Mouse (Mus musculus) kidney, embryonic 15.5 days (tissue): Measurements from ENCODE around the gene Prss29. TPM values are rescaled to one million over a fixed set of nuclear protein-coding genes. Genes with fewer than 3 reads are reported as not detected.

Source experiments
- ATAC-seq: fragments of 200-750 bp; cut with Nextera tagmentation; replicated peaks from 2 replicates; pipeline ENCODE4 v1.8.0; 2017; ENCODE audit warnings: moderate TSS enrichment; ENCODE audit not compliant: low FRiP score
- H3K27ac ChIP-seq: fragments of 300-500 bp; sonication (generic); 2 replicates; pipeline ENCODE4 v1.5.1; 2015; ENCODE audit warnings: mild to moderate bottlenecking, inconsistent platforms
- H3K27me3 ChIP-seq: fragments of 300-500 bp; sonication (generic); 2 replicates; pipeline ENCODE4 v1.6.1; 2015; ENCODE audit warnings: inconsistent platforms
- H3K36me3 ChIP-seq: fragments of 300-500 bp; sonication (generic); 2 replicates; pipeline ENCODE4 v1.6.1; 2015; ENCODE audit warnings: inconsistent platforms
- H3K4me1 ChIP-seq: fragments of 300-500 bp; sonication (generic); 2 replicates; pipeline ENCODE4 v1.6.1; 2015; ENCODE audit warnings: inconsistent platforms
- H3K4me2 ChIP-seq: fragments of 300-500 bp; sonication (generic); 2 replicates; pipeline ENCODE4 v1.6.1; 2015; ENCODE audit warnings: moderate library complexity, mild to moderate bottlenecking, inconsistent platforms
- H3K4me3 ChIP-seq: fragments of 300-500 bp; sonication (generic); replicated peaks from 2 replicates; pipeline ENCODE4 v1.5.1; 2015; ENCODE audit warnings: mild to moderate bottlenecking, inconsistent platforms
- H3K9ac ChIP-seq: fragments of 300-500 bp; sonication (generic); 2 replicates; pipeline ENCODE4 v1.6.1; 2015; ENCODE audit warnings: mild to moderate bottlenecking, inconsistent platforms
- H3K9me3 ChIP-seq: fragments of 300-500 bp; sonication (generic); replicated peaks from 2 replicates; pipeline ENCODE4 v1.6.1; 2016; ENCODE audit warnings: inconsistent platforms
- WGBS: fragments of 180-500 bp; shearing (Covaris S2); methylation state at CpG from one replicate; pipeline ENCODE4 v1.1.7; 2015; ENCODE audit warnings: mixed read lengths; 5-methylcytosine and 5-hydroxymethylcytosine counted together
- polyA plus RNA-seq: library from polyadenylated mRNA; unstranded; fragments of >200 nt; fragmentation: Nextera tagmentation; extraction: Ambion mirVana; gene quantifications from 2 replicates; pipeline ENCODE4 v1.2.1, GENCODE M21; 2015

Prss29 gene
- polyA plus RNA-seq, 1 experiment from 2014 or later, result not detected

DNA sequence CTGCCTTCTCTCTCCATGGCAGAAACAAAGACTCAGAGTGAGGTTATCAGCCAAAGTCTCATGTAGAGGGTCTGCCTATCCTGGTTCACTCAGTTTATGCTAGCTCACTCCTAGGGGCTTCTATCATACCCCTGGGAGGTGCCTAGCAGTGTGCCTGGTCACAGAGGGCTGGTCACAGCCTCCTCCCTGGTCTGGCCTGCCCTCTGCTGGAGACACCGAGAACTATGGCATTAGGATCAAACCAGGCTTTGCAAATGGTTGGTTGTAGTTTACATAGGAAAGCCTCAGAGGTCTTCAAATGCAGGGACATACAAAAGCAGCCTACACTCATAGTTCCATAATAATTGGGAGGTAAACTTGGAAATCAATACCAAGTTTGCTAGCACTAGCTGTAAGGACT is 45.3 kb downstream of the Prss29 start:
- 7% methylated on average over 1 of the region's 1 CpGs for WGBS

DNA sequence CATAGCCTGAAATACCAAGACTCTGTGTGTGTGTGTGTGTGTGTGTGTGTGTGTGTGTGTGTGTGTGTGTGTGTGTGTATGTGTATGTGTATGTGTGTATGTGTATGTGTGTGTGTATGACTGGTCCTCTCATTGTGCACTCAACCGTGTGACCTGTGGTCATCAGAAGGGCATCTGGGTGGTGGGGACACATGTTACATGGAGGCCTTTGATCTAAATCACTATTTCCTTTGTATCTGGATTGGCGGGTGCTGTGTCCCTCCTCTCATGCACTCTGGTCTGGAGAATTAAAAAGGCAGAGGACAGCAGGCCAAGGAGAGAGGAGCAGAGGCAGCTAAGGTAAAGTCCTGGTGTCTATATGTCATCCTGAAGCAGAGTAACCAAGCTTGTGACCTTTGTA is 47.6 kb downstream of the Prss29 start, which contains the start of gene Tpsb2:
TSS of gene Tpsb2 (plus strand) at position 301 of the 400 bp plus-strand sequence.
- Histone ChIP-seq H3K4me1 (no peaks in the 10 kb centered on the region), H3K9ac (no peak within 1 kb of the TSS), H3K27ac (no peak within 1 kb of the TSS), H3K36me3 (no peaks in the 10 kb centered on the region), H3K27me3 (0 out of 2 replicates have a peak, but pooled peaks cover 2% of the 10 kb centered on the region), H3K4me3 (no peak within 1 kb of the TSS), H3K9me3 (no peaks in the 10 kb centered on the region), H3K4me2 (no peak within 1 kb of the TSS)
- 60% methylated on average over 2 of the region's 2 CpGs for WGBS
- no peak for ATAC-seq

More for the DNA sequence above, 45.3 kb downstream of the Prss29 start:
- Histone ChIP-seq H3K27me3 (0 out of 2 replicates have a peak, but pooled peaks cover 2% of the 10 kb centered on the region), H3K36me3 (no peaks in the 10 kb centered on the region), H3K4me2 (no peak overlapping the region), H3K9me3 (no peaks in the 10 kb centered on the region), H3K4me3 (no peak overlapping the region), H3K4me1 (no peaks in the 10 kb centered on the region), H3K27ac (no peak overlapping the region), H3K9ac (no peak overlapping the region)
- ATAC-seq, result no peak

DNA sequence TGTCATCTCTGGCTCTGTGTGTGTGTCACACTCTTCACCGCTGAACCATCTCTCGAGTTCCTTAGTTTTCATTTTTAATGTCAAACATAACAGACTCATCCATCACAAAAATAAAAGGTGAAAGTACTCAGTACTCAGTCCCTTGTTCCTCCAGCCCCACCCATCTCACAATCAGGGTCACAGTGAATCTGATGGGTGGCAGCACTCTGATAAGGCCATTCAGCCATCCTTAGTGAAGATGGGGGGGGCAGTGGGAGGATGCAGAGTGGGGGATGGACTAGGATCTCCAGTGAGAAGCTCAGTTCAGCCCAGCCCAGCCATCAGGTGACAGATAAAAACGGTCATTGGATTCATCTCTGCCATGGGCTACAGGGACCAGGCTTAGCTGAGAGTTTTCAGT is 50.5 kb downstream of the Prss29 start, which contains the start of gene Tpsg1:
TSS of gene Tpsg1 (plus strand) at position 301 of the 400 bp plus-strand sequence.
- Histone ChIP-seq H3K36me3 (no peaks in the 10 kb centered on the region), H3K4me1 (peaks cover 4% of the 10 kb centered on the region; the same call in 1 of the 2 replicates), H3K27ac (no peak within 1 kb of the TSS), H3K9me3 (no peaks in the 10 kb centered on the region), H3K9ac (no peak within 1 kb of the TSS), H3K4me2 (no peak within 1 kb of the TSS), H3K4me3 (no peak within 1 kb of the TSS), H3K27me3 (no peaks in the 10 kb centered on the region)
- WGBS, result 84% methylated on average over 3 of the region's 3 CpGs
- no peak for ATAC-seq

Other genes with a start within 250 kb of the Prss29 start
- gene Tmem204, start 235.1 kb upstream of the Prss29 start, polyA plus RNA-seq, result 29.6 and 31.6 TPM in 2 replicates
- gene Telo2, start 202.7 kb upstream of the Prss29 start, polyA plus RNA-seq, result 44.4 and 45.3 TPM in 2 replicates
- 0.16 and 0.24 TPM in 2 replicates for gene Ptx4, start 197.9 kb upstream of the Prss29 start, polyA plus RNA-seq
- 20.7 and 24.6 TPM in 2 replicates for gene Clcn7, start 185.3 kb upstream of the Prss29 start, polyA plus RNA-seq
- gene Ccdc154, start 156.2 kb upstream of the Prss29 start, polyA plus RNA-seq, result not detected in 2 replicates
- gene Gm38655, start 143.2 kb upstream of the Prss29 start, polyA plus RNA-seq, result not detected in 2 replicates
- 33.0 and 35.0 TPM in 2 replicates for gene BC003965, start 134.1 kb upstream of the Prss29 start, polyA plus RNA-seq
- 9.0 and 10.5 TPM in 2 replicates for gene Unkl, start 130.3 kb upstream of the Prss29 start, polyA plus RNA-seq
- 44.4 and 46.4 TPM in 2 replicates for gene Gnptg, start 78.5 kb upstream of the Prss29 start, polyA plus RNA-seq
- gene Tsr3, start 78.5 kb upstream of the Prss29 start, polyA plus RNA-seq, result 47.0 and 53.4 TPM in 2 replicates
- gene Baiap3, start 62.3 kb upstream of the Prss29 start, polyA plus RNA-seq, result 1.1 and 3.9 TPM in 2 replicates
- gene Ube2i, start 44.0 kb upstream of the Prss29 start, polyA plus RNA-seq, result 669 and 677 TPM in 2 replicates
- 0.40 and 0.55 TPM in 2 replicates for gene Prss34, start 20.3 kb upstream of the Prss29 start, polyA plus RNA-seq
- not detected in 2 replicates for gene Prss28, start 10.0 kb upstream of the Prss29 start, polyA plus RNA-seq
- 0.18 and 0.44 TPM in 2 replicates for gene Tpsab1, start 26.9 kb downstream of the Prss29 start, polyA plus RNA-seq
- 1.9 and 2.2 TPM in 2 replicates for gene Tpsb2, start 47.7 kb downstream of the Prss29 start, polyA plus RNA-seq
- gene Tpsg1, start 50.6 kb downstream of the Prss29 start, polyA plus RNA-seq, result 0.47 and 1.5 TPM in 2 replicates
- gene Cacna1h, start 115.1 kb downstream of the Prss29 start, polyA plus RNA-seq, result 2.8 and 3.4 TPM in 2 replicates
- not detected in 2 replicates for gene Tekt4, start 136.0 kb downstream of the Prss29 start, polyA plus RNA-seq
- not detected in 2 replicates for gene Sstr5, start 178.6 kb downstream of the Prss29 start, polyA plus RNA-seq